Mouse (Mus musculus) megakaryocyte, embryonic 14.5 days (primary cell): ENCODE measurements at regions not wholly inside any gene's neighbourhood (a gene's known extent, or its start where the extent isn't known, plus 50 kb on each side); places are given as distances from the start of the nearest gene placed in this dataset.

Experiments
- FLI1 ChIP-seq: IDR thresholded peaks from 2 replicates; pipeline ENCODE4 v1.6.1; 2012; ENCODE audit warnings: low read length, inconsistent platforms, mixed read lengths
- GATA1 ChIP-seq: IDR thresholded peaks from 3 replicates; pipeline ENCODE4 v1.6.1; 2012; ENCODE audit warnings: mixed read lengths, low read length, inconsistent platforms, borderline replicate concordance

DNA sequence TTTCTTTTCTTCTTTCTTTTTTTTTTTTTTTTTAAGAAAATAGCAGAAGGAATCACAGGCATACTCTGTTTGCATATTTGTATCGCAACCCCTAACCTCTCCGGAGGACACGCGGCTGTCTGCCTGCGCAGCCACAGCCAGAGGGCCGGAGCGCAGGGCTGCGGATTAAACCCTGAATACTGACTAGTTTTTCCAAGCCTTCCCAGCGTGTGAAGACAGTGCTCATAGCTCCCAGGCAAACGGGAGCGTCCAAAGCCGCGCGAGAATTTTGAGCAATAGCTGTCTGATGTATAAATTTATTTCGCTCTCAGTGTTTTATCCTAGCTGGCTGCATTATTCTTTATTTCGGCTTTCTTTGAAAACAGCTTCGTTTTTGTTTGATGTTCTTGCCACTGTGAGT, 51.1 kb upstream of the Lsm14a start:
- no peak for TF ChIP-seq GATA1
- no peak for TF ChIP-seq FLI1
